Mouse (Mus musculus): Measurements from ENCODE around the gene Zfp53.

Gene Zfp53

GRCm38 (mm10) chr17:21526270-21526669, 37.5 kb downstream of the Zfp53 start:
- DNase-seq (ENCODE audit: low spot score): no peak

GRCm38 (mm10) chr17:21530645-21531330, 42.0 kb downstream of the Zfp53 start:
- DNase-seq (ENCODE audit: low spot score): no peak

GRCm38 (mm10) chr17:21531621-21532020, 42.8 kb downstream of the Zfp53 start:
- DNase-seq (ENCODE audit: low spot score): no peak

GRCm38 (mm10) chr17:21532101-21532951, 43.5 kb downstream of the Zfp53 start:
- peak; percentile 32 for DNase-seq (ENCODE audit: low spot score)

GRCm38 (mm10) chr17:21533961-21534360, 45.2 kb downstream of the Zfp53 start:
- DNase-seq (ENCODE audit: low spot score): no peak

- peak; percentile 10 for DNase-seq (ENCODE audit: low spot score)
Measured at GRCm38 (mm10) chr17:21534460-21535095, 45.8 kb downstream of the Zfp53 start.

- DNase-seq (ENCODE audit: low spot score): peak; percentile 48
Measured at GRCm38 (mm10) chr17:21535096-21536001, 46.6 kb downstream of the Zfp53 start, which contains the start of gene Zfp52. TSS of gene Zfp52 (plus strand) at chr17:21535539.

GRCm38 (mm10) chr17:21536096-21536495, 47.3 kb downstream of the Zfp53 start:
- DNase-seq (ENCODE audit: low spot score): no peak

- no peak for DNase-seq (ENCODE audit: low spot score)
Measured at GRCm38 (mm10) chr17:21536676-21537075, 47.9 kb downstream of the Zfp53 start.

- DNase-seq (ENCODE audit: low spot score): no peak
Measured at GRCm38 (mm10) chr17:21557831-21558230, 69.0 kb downstream of the Zfp53 start.

Measured in spleen, adult 12 weeks (tissue).